Mouse (Mus musculus): ENCODE results near the gene Phf21a. TPM values are rescaled to one million over a fixed set of nuclear protein-coding genes. Genes with fewer than 3 reads are reported as not detected.

Phf21a gene
- total and polyA plus RNA-seq, 2 experiments from 2014 or later = 34.4 to 146 TPM

DNA sequence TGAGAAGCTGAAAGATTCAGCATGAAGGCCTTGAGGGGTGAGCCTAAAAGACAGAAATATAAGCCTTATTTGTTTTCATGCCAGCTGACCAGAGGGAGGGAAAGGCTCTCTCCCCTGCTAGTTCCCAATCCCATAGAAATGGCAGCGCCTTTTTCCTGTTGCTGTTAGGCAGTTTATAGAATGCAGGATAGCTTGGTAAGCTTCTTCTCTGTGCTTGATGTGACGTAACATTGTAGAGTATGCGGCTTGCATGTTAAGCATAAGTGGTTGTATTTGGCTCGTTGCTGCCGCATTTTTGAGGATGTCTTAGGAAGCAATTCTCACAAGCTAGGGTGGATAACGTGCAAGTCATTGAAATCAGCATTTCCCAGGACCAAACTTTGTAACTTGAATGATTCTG, 105.2 kb downstream of the Phf21a start:
- Histone ChIP-seq H3K36me3 (ENCODE audit: insufficient read depth) (no peaks in the 10 kb centered on the region), H3K9ac (0 out of 2 replicates have a peak overlapping the region, but pooled peaks have one; percentile 18), H3K27me3 (ENCODE audit: insufficient read depth, low read length) (no peaks in the 10 kb centered on the region), H3K4me1 (ENCODE audit: insufficient read depth) (peaks cover 15% of the 10 kb centered on the region; the same call in 1 of the 2 replicates), H3K4me3 (ENCODE audit: low read depth, low read length) (0 out of 2 replicates have a peak overlapping the region, but pooled peaks have one; percentile 0), H3K4me2 (ENCODE audit: low read depth) (peak overlapping the region; percentile 38), H3K9me3 (ENCODE audit: low read length) (no peaks in the 10 kb centered on the region), H3K27ac (ENCODE audit: low read depth, low read length) (peak overlapping the region; percentile 75)
- 14% methylated on average over 6 of the region's 6 CpGs for WGBS
- ATAC-seq (peak; percentile 85), DNase-seq (peak; percentile 78)
- no peak for TF ChIP-seq CTCF (IDR thresholded peaks at IDR 0.05; ENCODE audit: low read depth)

DNA sequence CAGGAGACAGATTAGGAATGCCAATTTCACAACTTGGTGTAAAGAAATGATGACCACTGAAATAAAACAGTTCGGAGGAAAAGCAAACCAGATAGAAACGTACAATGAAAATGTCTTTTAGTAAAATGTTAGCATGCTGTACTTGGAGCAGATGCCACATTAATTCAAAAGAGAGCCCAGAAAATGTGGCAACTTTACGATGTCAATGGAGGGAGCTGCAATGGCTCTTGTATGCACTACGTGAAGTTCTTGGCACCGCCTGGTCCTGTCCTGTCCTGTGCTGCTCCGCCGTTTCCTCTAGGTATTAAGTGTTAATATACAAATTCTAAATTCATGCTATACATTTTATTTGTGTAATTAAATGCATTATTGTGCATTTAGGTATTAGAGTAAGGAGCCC, 105.8 kb downstream of the Phf21a start:
- Histone ChIP-seq H3K9ac (0 out of 2 replicates have a peak overlapping the region, but pooled peaks have one; percentile 18), H3K27me3 (ENCODE audit: insufficient read depth, low read length) (no peaks in the 10 kb centered on the region), H3K36me3 (ENCODE audit: insufficient read depth) (no peaks in the 10 kb centered on the region), H3K4me2 (ENCODE audit: low read depth) (peak overlapping the region; percentile 38), H3K4me1 (ENCODE audit: insufficient read depth) (peaks cover 15% of the 10 kb centered on the region; the same call in 1 of the 2 replicates), H3K27ac (ENCODE audit: low read depth, low read length) (peak overlapping the region; percentile 75), H3K9me3 (ENCODE audit: low read length) (no peaks in the 10 kb centered on the region), H3K4me3 (ENCODE audit: low read depth, low read length) (no peak overlapping the region)
- WGBS = 35% methylated on average over 7 of the region's 7 CpGs
- peak; percentile 59 for DNase-seq
- no peak for TF ChIP-seq CTCF (IDR thresholded peaks at IDR 0.05; ENCODE audit: low read depth)
- peak; percentile 82 for ATAC-seq

DNA sequence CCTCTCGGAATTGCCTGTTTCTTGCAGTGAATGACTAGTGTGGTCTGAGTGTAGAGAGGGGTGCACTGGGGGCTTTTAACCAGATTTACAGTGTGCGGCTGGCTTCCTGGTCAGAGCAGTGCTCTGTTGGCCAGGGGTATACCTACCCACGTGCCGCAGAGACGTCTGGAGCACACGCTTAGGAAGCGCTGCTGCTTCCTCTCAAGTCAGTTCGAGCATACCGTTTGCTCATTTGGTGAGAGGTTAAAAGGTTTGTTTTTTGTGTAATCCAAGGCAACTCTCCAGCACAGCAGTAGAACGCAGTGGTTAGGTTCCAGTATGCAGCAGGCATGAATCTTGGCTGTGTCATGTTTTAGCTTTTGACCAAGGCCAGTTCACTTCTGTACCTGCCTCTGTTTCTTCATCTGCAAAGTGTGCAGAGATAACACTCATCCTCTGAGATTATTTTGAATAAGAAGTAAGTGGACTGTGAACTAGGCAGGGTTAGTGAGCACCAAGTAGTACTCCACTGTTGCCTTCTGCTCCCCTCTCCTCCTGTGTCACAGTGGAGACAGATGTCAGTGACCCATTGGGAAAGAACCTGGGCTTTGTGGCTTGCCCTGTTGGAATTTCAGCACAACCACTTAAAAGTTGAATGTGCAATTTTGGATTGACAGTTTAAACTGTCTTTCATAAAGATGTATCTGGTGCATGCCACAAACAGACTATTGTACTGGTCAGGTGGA, 106.8 kb downstream of the Phf21a start:
- H3K4me1 ChIP-seq (ENCODE audit: insufficient read depth) = peaks cover 15% of the 10 kb centered on the region; the same call in 1 of the 2 replicates
- 0 out of 2 replicates have a peak overlapping the region, but pooled peaks have one; percentile 29 for H3K27ac ChIP-seq (ENCODE audit: low read depth, low read length)
- no peaks in the 10 kb centered on the region for H3K27me3 ChIP-seq (ENCODE audit: insufficient read depth, low read length)
- ATAC-seq (no peak), DNase-seq (no peak)
- H3K9ac ChIP-seq = no peak overlapping the region
- WGBS = 70% methylated on average over 10 of the region's 10 CpGs
- H3K9me3 ChIP-seq (ENCODE audit: low read length) = no peaks in the 10 kb centered on the region
- no peaks in the 10 kb centered on the region for H3K36me3 ChIP-seq (ENCODE audit: insufficient read depth)
- TF ChIP-seq CTCF (IDR thresholded peaks at IDR 0.05; ENCODE audit: low read depth) = no peak
- H3K4me2 ChIP-seq (ENCODE audit: low read depth) = no peak overlapping the region
- no peak overlapping the region for H3K4me3 ChIP-seq (ENCODE audit: low read depth, low read length)

DNA sequence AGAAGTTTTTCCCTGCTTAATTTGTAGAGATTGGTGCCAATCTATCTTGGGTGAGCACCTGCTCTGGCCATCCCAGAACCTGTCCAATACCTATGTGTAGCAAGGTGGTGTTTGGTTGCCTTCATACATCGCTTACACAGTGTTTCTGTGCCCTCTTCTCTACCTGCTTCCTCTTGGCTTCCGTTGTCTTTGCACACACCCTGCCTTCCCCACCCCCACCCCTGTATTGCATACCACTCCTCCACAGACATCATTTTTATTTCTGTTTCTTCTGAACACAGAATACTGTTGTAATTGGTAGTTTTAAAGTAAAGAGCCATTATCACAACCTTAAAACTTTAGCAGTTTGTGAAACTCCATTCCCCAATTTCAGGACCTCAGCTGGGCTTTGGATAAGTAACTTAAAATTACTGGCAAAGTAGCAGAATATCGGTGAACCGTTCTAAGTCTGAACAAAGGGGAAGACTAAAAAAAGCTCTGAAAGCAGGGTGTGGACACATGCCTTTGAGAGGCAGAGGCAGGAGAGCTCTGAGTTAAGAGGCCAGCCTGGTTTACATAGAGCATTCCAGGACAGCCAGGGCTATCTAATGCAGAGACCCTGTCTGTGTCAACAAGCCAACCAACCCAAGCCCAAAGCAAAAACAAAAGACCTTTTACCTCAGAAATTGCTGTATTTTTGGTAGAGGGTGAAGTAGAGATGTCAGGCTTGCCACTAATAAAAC, 109.6 kb downstream of the Phf21a start:
- H3K27me3 ChIP-seq (ENCODE audit: insufficient read depth, low read length) = no peaks in the 10 kb centered on the region
- ATAC-seq = no peak
- H3K4me1 ChIP-seq (ENCODE audit: insufficient read depth) = peaks cover 15% of the 10 kb centered on the region
- H3K4me2 ChIP-seq (ENCODE audit: low read depth) = no peak overlapping the region
- H3K9me3 ChIP-seq (ENCODE audit: low read length) = no peaks in the 10 kb centered on the region
- H3K4me3 ChIP-seq (ENCODE audit: low read depth, low read length) = no peak overlapping the region
- TF ChIP-seq CTCF (IDR thresholded peaks at IDR 0.05; ENCODE audit: low read depth) = no peak
- no peak overlapping the region for H3K27ac ChIP-seq (ENCODE audit: low read depth, low read length)
- no peak for DNase-seq
- H3K9ac ChIP-seq = no peak overlapping the region
- no peaks in the 10 kb centered on the region for H3K36me3 ChIP-seq (ENCODE audit: insufficient read depth)
- 61% methylated on average over 4 of the region's 4 CpGs for WGBS

DNA sequence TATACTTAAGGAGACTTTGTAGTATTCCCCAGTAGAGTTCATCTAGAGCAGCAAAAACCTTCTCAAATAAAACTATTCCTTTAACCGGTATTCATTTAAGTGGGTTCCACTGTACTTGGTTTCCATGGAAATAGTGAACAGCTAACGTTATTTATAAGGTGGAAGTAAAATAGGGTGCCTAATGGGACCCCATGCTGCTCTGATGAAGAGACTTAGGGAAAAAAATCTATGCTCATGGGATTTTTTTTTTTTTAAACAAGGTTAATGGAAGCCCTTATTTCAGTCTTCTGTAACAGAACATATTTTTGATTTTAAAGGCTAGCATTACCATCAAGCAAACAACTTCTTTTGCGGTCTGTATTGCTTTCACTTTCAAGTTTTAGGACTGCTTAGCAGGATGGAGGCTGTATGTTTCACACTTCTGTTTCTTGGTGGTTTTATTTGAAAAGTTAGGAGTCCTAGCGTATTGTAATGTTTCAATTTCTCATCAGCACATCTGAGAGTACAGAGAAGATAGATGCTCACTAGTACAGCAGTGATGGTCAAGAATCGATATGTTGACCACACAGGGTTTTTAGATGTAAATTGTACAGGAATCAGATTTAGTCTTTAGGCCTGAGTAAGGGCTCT, 112.2 kb downstream of the Phf21a start:
- TF ChIP-seq CTCF (IDR thresholded peaks at IDR 0.05; ENCODE audit: low read depth) = no peak
- no peaks in the 10 kb centered on the region for H3K9me3 ChIP-seq (ENCODE audit: low read length)
- no peak overlapping the region for H3K27ac ChIP-seq (ENCODE audit: low read depth, low read length)
- DNase-seq = no peak
- H3K4me1 ChIP-seq (ENCODE audit: insufficient read depth) = no peaks in the 10 kb centered on the region; the same call in 1 of the 2 replicates
- H3K27me3 ChIP-seq (ENCODE audit: insufficient read depth, low read length) = no peaks in the 10 kb centered on the region
- no peak overlapping the region for H3K9ac ChIP-seq
- ATAC-seq = no peak
- H3K4me2 ChIP-seq (ENCODE audit: low read depth) = no peak overlapping the region
- no peak overlapping the region for H3K4me3 ChIP-seq (ENCODE audit: low read depth, low read length)
- H3K36me3 ChIP-seq (ENCODE audit: insufficient read depth) = no peaks in the 10 kb centered on the region
- WGBS = 42% methylated on average over 5 of the region's 5 CpGs

DNA sequence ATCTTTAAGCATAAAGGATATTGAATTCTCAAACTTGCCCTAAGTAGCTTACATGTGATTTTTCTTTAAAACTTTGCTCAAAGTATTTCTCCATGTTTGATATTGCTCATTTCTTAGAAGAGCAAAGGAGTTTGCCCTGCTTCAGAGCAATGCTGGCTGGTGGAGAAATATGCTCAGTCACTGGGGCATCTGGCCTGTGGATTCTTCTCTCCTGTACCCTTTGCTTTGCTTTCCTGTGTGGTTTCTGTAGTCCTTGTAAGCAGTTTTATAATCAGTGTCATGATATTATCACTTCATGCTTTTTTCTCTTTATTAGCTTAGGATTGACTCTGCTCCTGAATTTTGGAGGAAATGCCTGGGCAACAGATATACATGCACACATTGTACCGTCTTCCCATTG, 117.5 kb downstream of the Phf21a start:
- no peak overlapping the region for H3K4me3 ChIP-seq (ENCODE audit: low read depth, low read length)
- TF ChIP-seq CTCF (IDR thresholded peaks at IDR 0.05; ENCODE audit: low read depth) = no peak
- no peak overlapping the region for H3K9ac ChIP-seq
- H3K27ac ChIP-seq (ENCODE audit: low read depth, low read length) = no peak overlapping the region
- H3K4me2 ChIP-seq (ENCODE audit: low read depth) = no peak overlapping the region
- no peaks in the 10 kb centered on the region for H3K9me3 ChIP-seq (ENCODE audit: low read length)
- H3K4me1 ChIP-seq (ENCODE audit: insufficient read depth) = no peaks in the 10 kb centered on the region
- no peak for DNase-seq
- no peak for ATAC-seq
- 85% methylated on average over 1 of the region's 1 CpGs for WGBS
- H3K27me3 ChIP-seq (ENCODE audit: insufficient read depth, low read length) = no peaks in the 10 kb centered on the region
- no peaks in the 10 kb centered on the region for H3K36me3 ChIP-seq (ENCODE audit: insufficient read depth)
